Mouse (Mus musculus): ENCODE measurements around the gene Ccdc106. TPM values are rescaled to one million over a fixed set of nuclear protein-coding genes. Genes with fewer than 3 reads are reported as not detected.

The Ccdc106 gene
- polyA plus RNA-seq, 1 experiment from 2014 or later, result 38.4 TPM

GRCm38 (mm10) chr7:5056651-5057263 is 36.4 kb downstream of the Ccdc106 start:
- Histone ChIP-seq H3K4me1 (peaks cover 36% of the 10 kb centered on the region), H3K36me3 (no peaks in the 10 kb centered on the region), H3K4me2 (replicated peaks) (peak overlapping the region; percentile 89), H3K9ac (peak overlapping the region; percentile 77), H3K4me3 (peak overlapping the region; percentile 61), H3K27ac (0 out of 2 replicates have a peak overlapping the region, but pooled peaks have one; percentile 30), H3K27me3 (peaks cover 62% of the 10 kb centered on the region), H3K9me3 (no peaks in the 10 kb centered on the region)
- no peak for ATAC-seq (ENCODE audit: insufficient number of reproducible peaks, insufficient read depth, low FRiP score, low TSS enrichment)
- WGBS, result 3% methylated on average over 55 of the region's 55 CpGs

- peak overlapping the region; percentile 61 for H3K4me3 ChIP-seq
- H3K27me3 ChIP-seq, result peaks cover 56% of the 10 kb centered on the region
- H3K9ac ChIP-seq, result peak overlapping the region; percentile 77
- 0 out of 2 replicates have a peak overlapping the region, but pooled peaks have one; percentile 30 for H3K27ac ChIP-seq
- no peak for ATAC-seq (ENCODE audit: insufficient number of reproducible peaks, insufficient read depth, low FRiP score, low TSS enrichment)
- H3K9me3 ChIP-seq, result no peaks in the 10 kb centered on the region
- no peaks in the 10 kb centered on the region for H3K36me3 ChIP-seq
- 29% methylated on average over 8 of the region's 8 CpGs for WGBS
- H3K4me1 ChIP-seq, result peaks cover 33% of the 10 kb centered on the region
- H3K4me2 ChIP-seq (replicated peaks), result peak overlapping the region; percentile 89
Observed at GRCm38 (mm10) chr7:5057381-5057780, 37.0 kb downstream of the Ccdc106 start.

- H3K27me3 ChIP-seq, result peaks cover 52% of the 10 kb centered on the region
- H3K4me1 ChIP-seq, result peaks cover 28% of the 10 kb centered on the region
- no peaks in the 10 kb centered on the region for H3K36me3 ChIP-seq
- H3K27ac ChIP-seq, result no peak overlapping the region
- no peak for ATAC-seq (ENCODE audit: insufficient number of reproducible peaks, insufficient read depth, low FRiP score, low TSS enrichment)
- H3K9ac ChIP-seq, result 0 out of 2 replicates have a peak overlapping the region, but pooled peaks have one; percentile 77
- 36% methylated on average over 11 of the region's 11 CpGs for WGBS
- H3K9me3 ChIP-seq, result no peaks in the 10 kb centered on the region
- peak overlapping the region; percentile 89 for H3K4me2 ChIP-seq (replicated peaks)
- H3K4me3 ChIP-seq, result peak overlapping the region; percentile 61
Observed at GRCm38 (mm10) chr7:5057804-5058203, 37.5 kb downstream of the Ccdc106 start.

GRCm38 (mm10) chr7:5058631-5059030 is 38.3 kb downstream of the Ccdc106 start:
- peaks cover 23% of the 10 kb centered on the region for H3K4me1 ChIP-seq
- no peak overlapping the region for H3K9ac ChIP-seq
- H3K27ac ChIP-seq, result no peak overlapping the region
- peaks cover 44% of the 10 kb centered on the region for H3K27me3 ChIP-seq
- H3K36me3 ChIP-seq, result no peaks in the 10 kb centered on the region
- H3K9me3 ChIP-seq, result no peaks in the 10 kb centered on the region
- H3K4me2 ChIP-seq (replicated peaks), result no peak overlapping the region
- ATAC-seq (ENCODE audit: insufficient number of reproducible peaks, insufficient read depth, low FRiP score, low TSS enrichment), result no peak
- H3K4me3 ChIP-seq, result no peak overlapping the region
- 93% methylated on average over 1 of the region's 1 CpGs for WGBS

- H3K4me3 ChIP-seq, result no peak overlapping the region
- no peak overlapping the region for H3K27ac ChIP-seq
- H3K4me1 ChIP-seq, result peaks cover 25% of the 10 kb centered on the region
- H3K9me3 ChIP-seq, result no peaks in the 10 kb centered on the region
- ATAC-seq (ENCODE audit: insufficient number of reproducible peaks, insufficient read depth, low FRiP score, low TSS enrichment), result no peak
- 94% methylated on average over 12 of the region's 12 CpGs for WGBS
- no peaks in the 10 kb centered on the region for H3K36me3 ChIP-seq
- H3K4me2 ChIP-seq (replicated peaks), result no peak overlapping the region
- H3K27me3 ChIP-seq, result peaks cover 36% of the 10 kb centered on the region
- no peak overlapping the region for H3K9ac ChIP-seq
Observed at GRCm38 (mm10) chr7:5059421-5059820, 39.1 kb downstream of the Ccdc106 start.

GRCm38 (mm10) chr7:5060239-5060731 is 39.9 kb downstream of the Ccdc106 start:
- Histone ChIP-seq H3K9me3 (no peaks in the 10 kb centered on the region), H3K27ac (peak overlapping the region; percentile 99)
- ATAC-seq (ENCODE audit: insufficient number of reproducible peaks, insufficient read depth, low FRiP score, low TSS enrichment), result peak; percentile 2; the same call in 1 of the 2 replicates

GRCm38 (mm10) chr7:5060944-5061773 is 40.8 kb downstream of the Ccdc106 start:
- peaks cover 2% of the 10 kb centered on the region; the same call in 1 of the 2 replicates for H3K36me3 ChIP-seq
- WGBS, result under 1% methylated on average over 60 of the region's 60 CpGs
- peak overlapping the region; percentile 77 for H3K4me2 ChIP-seq (replicated peaks)
- peaks cover 35% of the 10 kb centered on the region for H3K4me1 ChIP-seq
- peak overlapping the region; percentile 99 for H3K27ac ChIP-seq
- H3K9ac ChIP-seq, result peak overlapping the region; percentile 83
- no peaks in the 10 kb centered on the region for H3K9me3 ChIP-seq
- peak; percentile 87 for ATAC-seq (ENCODE audit: insufficient number of reproducible peaks, insufficient read depth, low FRiP score, low TSS enrichment)
- peak overlapping the region; percentile 77 for H3K4me3 ChIP-seq
- peaks cover 18% of the 10 kb centered on the region for H3K27me3 ChIP-seq

More at GRCm38 (mm10) chr7:5060239-5060731, 39.9 kb downstream of the Ccdc106 start:
- Histone ChIP-seq H3K4me2 (replicated peaks) (peak overlapping the region; percentile 77), H3K36me3 (no peaks in the 10 kb centered on the region), H3K4me1 (peaks cover 27% of the 10 kb centered on the region), H3K9ac (peak overlapping the region; percentile 83), H3K27me3 (peaks cover 27% of the 10 kb centered on the region), H3K4me3 (peak overlapping the region; percentile 77)
- WGBS, result 2% methylated on average over 27 of the region's 27 CpGs

GRCm38 (mm10) chr7:5061774-5062359 is 41.5 kb downstream of the Ccdc106 start, which contains the start of gene U2af2:
TSS of gene U2af2 (plus strand) at chr7:5062143.
- H3K4me2 ChIP-seq (replicated peaks), result peak within 1 kb of the TSS; percentile 77
- peak; percentile 76 for ATAC-seq (ENCODE audit: insufficient number of reproducible peaks, insufficient read depth, low FRiP score, low TSS enrichment)
- no peaks in the 10 kb centered on the region for H3K9me3 ChIP-seq
- peaks cover 12% of the 10 kb centered on the region for H3K27me3 ChIP-seq
- H3K4me1 ChIP-seq, result peaks cover 35% of the 10 kb centered on the region
- H3K36me3 ChIP-seq, result peaks cover 7% of the 10 kb centered on the region
- H3K9ac ChIP-seq, result peak within 1 kb of the TSS; percentile 83
- WGBS, result under 1% methylated on average over 63 of the region's 65 CpGs
- H3K4me3 ChIP-seq, result peak within 1 kb of the TSS; percentile 77
- peak within 1 kb of the TSS; percentile 99 for H3K27ac ChIP-seq

- H3K4me3 ChIP-seq, result peak overlapping the region; percentile 77
- under 1% methylated on average over 48 of the region's 51 CpGs for WGBS
- peak overlapping the region; percentile 99 for H3K27ac ChIP-seq
- ATAC-seq (ENCODE audit: insufficient number of reproducible peaks, insufficient read depth, low FRiP score, low TSS enrichment), result peak; percentile 2; the same call in 1 of the 2 replicates
- H3K27me3 ChIP-seq, result peaks cover 6% of the 10 kb centered on the region
- peaks cover 35% of the 10 kb centered on the region for H3K4me1 ChIP-seq
- peak overlapping the region; percentile 83 for H3K9ac ChIP-seq
- H3K36me3 ChIP-seq, result peaks cover 13% of the 10 kb centered on the region
- peak overlapping the region; percentile 77 for H3K4me2 ChIP-seq (replicated peaks)
- H3K9me3 ChIP-seq, result no peaks in the 10 kb centered on the region
Observed at GRCm38 (mm10) chr7:5062360-5063001, 42.1 kb downstream of the Ccdc106 start.

- Histone ChIP-seq H3K9me3 (no peaks in the 10 kb centered on the region), H3K9ac (no peak overlapping the region), H3K27me3 (no peaks in the 10 kb centered on the region), H3K4me3 (no peak overlapping the region), H3K36me3 (peaks cover 37% of the 10 kb centered on the region), H3K4me2 (replicated peaks) (no peak overlapping the region), H3K4me1 (peaks cover 30% of the 10 kb centered on the region), H3K27ac (no peak overlapping the region)
- whole genome bisulfite sequencing, result 90% methylated on average over 6 of the region's 6 CpGs
- ATAC-seq (ENCODE audit: insufficient number of reproducible peaks, insufficient read depth, low FRiP score, low TSS enrichment), result no peak
Observed at GRCm38 (mm10) chr7:5064886-5065285, 44.5 kb downstream of the Ccdc106 start.

- Histone ChIP-seq H3K36me3 (peaks cover 95% of the 10 kb centered on the region), H3K4me1 (no peaks in the 10 kb centered on the region), H3K4me2 (replicated peaks) (no peak overlapping the region), H3K27me3 (no peaks in the 10 kb centered on the region), H3K9me3 (no peaks in the 10 kb centered on the region), H3K4me3 (no peak overlapping the region), H3K9ac (no peak overlapping the region), H3K27ac (no peak overlapping the region)
- ATAC-seq (ENCODE audit: insufficient number of reproducible peaks, insufficient read depth, low FRiP score, low TSS enrichment), result no peak
- 83% methylated on average over 1 of the region's 1 CpGs for WGBS
Observed at GRCm38 (mm10) chr7:5073586-5073985, 53.2 kb downstream of the Ccdc106 start.
